Mouse (Mus musculus) intestine, postnatal 0 days (tissue): ENCODE results near the gene Il2. TPM values are rescaled to one million over a fixed set of nuclear protein-coding genes. Genes with fewer than 3 reads are reported as not detected.

Experiments
- ATAC-seq: fragments of 200-750 bp; cut with Nextera tagmentation; 2 replicates; pipeline ENCODE4 v1.8.0; 2017; ENCODE audit warnings: mild to moderate bottlenecking, moderate TSS enrichment, moderate library complexity
- H3K27ac ChIP-seq: fragments of 300-500 bp; sonication (generic); 2 replicates; pipeline ENCODE4 v1.5.1; 2014; ENCODE audit warnings: mild to moderate bottlenecking, low read depth, low read length, moderate library complexity
- H3K27me3 ChIP-seq: fragments of 300-500 bp; sonication (generic); replicated peaks from 2 replicates; pipeline ENCODE4 v1.6.1; 2014; ENCODE audit warnings: low read length, mixed read lengths; ENCODE audit not compliant: control insufficient read depth, insufficient read depth
- H3K36me3 ChIP-seq: fragments of 300-500 bp; sonication (generic); 2 replicates; pipeline ENCODE4 v1.6.1; 2014; ENCODE audit warnings: mild to moderate bottlenecking, moderate library complexity; ENCODE audit not compliant: control insufficient read depth, insufficient read depth
- H3K4me1 ChIP-seq: fragments of 300-500 bp; sonication (generic); replicated peaks from 2 replicates; pipeline ENCODE4 v1.6.1; 2014; ENCODE audit warnings: antibody characterized with exemption, low read length, mixed read lengths; ENCODE audit not compliant: control insufficient read depth, insufficient read depth
- H3K4me2 ChIP-seq: fragments of 300-500 bp; sonication (generic); replicated peaks from 2 replicates; pipeline ENCODE4 v1.6.1; 2014; ENCODE audit warnings: low read depth, mild to moderate bottlenecking, moderate library complexity
- H3K4me3 ChIP-seq: fragments of 300-500 bp; sonication (generic); 2 replicates; pipeline ENCODE4 v1.5.1; 2014; ENCODE audit warnings: low read depth, low read length
- H3K9ac ChIP-seq: fragments of 300-500 bp; sonication (generic); 2 replicates; pipeline ENCODE4 v1.6.1; 2014; ENCODE audit warnings: mild to moderate bottlenecking, low read depth, low read length
- H3K9me3 ChIP-seq: fragments of 300-500 bp; sonication (generic); 2 replicates; pipeline ENCODE4 v1.6.1; 2016; ENCODE audit warnings: mixed run types; ENCODE audit not compliant: control insufficient read depth
- CTCF ChIP-seq: sonication (generic); IDR thresholded peaks from 2 replicates; pipeline ENCODE4 v1.5.1; 2016; ENCODE audit warnings: low read depth, mild to moderate bottlenecking, control low read depth, antibody characterized with exemption, moderate library complexity
- WGBS: fragments of 180-500 bp; shearing (Covaris S2); extraction: QIAGEN DNeasy Blood & Tissue Kit; methylation state at CpG from one replicate; pipeline ENCODE4 v1.1.7; 2014; 5-methylcytosine and 5-hydroxymethylcytosine counted together
- polyA plus RNA-seq: library from polyadenylated mRNA; unstranded; fragments of >200 nt; fragmentation: Nextera tagmentation; extraction: Ambion mirVana; gene quantifications from 2 replicates; pipeline ENCODE4 v1.2.1, GENCODE M21; 2015

The Il2 gene
- 0.46 and 0.56 TPM in 2 replicates for polyA plus RNA-seq

GRCm38 (mm10) chr3:37125655-37126054 lies at the start of gene Il2:
TSS of gene Il2 (minus strand) at chr3:37125959.
- TF ChIP-seq CTCF = no peak
- Histone ChIP-seq H3K9me3 (no peaks in the 10 kb centered on the region), H3K9ac (no peak within 1 kb of the TSS), H3K27me3 (no peaks in the 10 kb centered on the region), H3K4me2 (no peak within 1 kb of the TSS), H3K36me3 (no peaks in the 10 kb centered on the region), H3K4me1 (no peaks in the 10 kb centered on the region), H3K4me3 (no peak within 1 kb of the TSS), H3K27ac (no peak within 1 kb of the TSS)
- ATAC-seq = no peak
- WGBS = 77% methylated on average over 4 of the region's 4 CpGs

- 62% methylated on average over 10 of the region's 10 CpGs for WGBS
- H3K4me2 ChIP-seq = no peak overlapping the region
- no peak for TF ChIP-seq CTCF
- no peaks in the 10 kb centered on the region for H3K36me3 ChIP-seq
- no peak overlapping the region for H3K4me3 ChIP-seq
- H3K4me1 ChIP-seq = no peaks in the 10 kb centered on the region
- ATAC-seq = no peak
- H3K27me3 ChIP-seq = no peaks in the 10 kb centered on the region
- no peak overlapping the region for H3K9ac ChIP-seq
- H3K27ac ChIP-seq = no peak overlapping the region
- no peaks in the 10 kb centered on the region for H3K9me3 ChIP-seq
Observed at GRCm38 (mm10) chr3:37174711-37175572, 49.2 kb upstream of the Il2 start.

GRCm38 (mm10) chr3:37173285-37173684 lies 47.5 kb upstream of the Il2 start:
- TF ChIP-seq CTCF = no peak
- no peak overlapping the region for H3K4me2 ChIP-seq
- no peaks in the 10 kb centered on the region for H3K36me3 ChIP-seq
- no peaks in the 10 kb centered on the region for H3K27me3 ChIP-seq
- no peak overlapping the region for H3K9ac ChIP-seq
- 88% methylated on average over 8 of the region's 8 CpGs for WGBS
- no peaks in the 10 kb centered on the region for H3K4me1 ChIP-seq
- ATAC-seq = no peak
- no peaks in the 10 kb centered on the region for H3K9me3 ChIP-seq
- H3K4me3 ChIP-seq = no peak overlapping the region
- H3K27ac ChIP-seq = no peak overlapping the region

DNA sequence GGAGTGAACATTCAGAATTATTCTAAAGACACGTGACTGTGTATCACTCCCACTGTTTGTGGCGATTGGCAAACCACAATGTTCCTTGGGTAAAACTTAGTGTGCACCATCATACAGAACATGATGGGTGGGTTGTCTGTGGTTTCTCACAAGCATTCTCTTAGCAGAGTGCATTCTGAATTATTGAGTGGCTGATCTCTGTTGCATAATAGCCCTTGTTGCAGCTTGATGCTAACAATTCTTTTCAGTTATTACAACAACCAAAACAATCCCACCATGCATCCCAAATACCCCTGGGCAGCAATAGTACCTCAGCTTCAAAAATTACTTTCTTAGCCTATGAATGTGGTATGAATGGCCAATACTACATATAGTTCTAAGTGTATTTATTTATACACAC lies 43.5 kb upstream of the Il2 start:
- Histone ChIP-seq H3K36me3 (no peaks in the 10 kb centered on the region), H3K27ac (no peak overlapping the region), H3K4me1 (no peaks in the 10 kb centered on the region), H3K9me3 (no peaks in the 10 kb centered on the region), H3K27me3 (no peaks in the 10 kb centered on the region), H3K4me3 (no peak overlapping the region), H3K4me2 (no peak overlapping the region), H3K9ac (no peak overlapping the region)
- TF ChIP-seq CTCF = no peak
- 92% methylated on average over 2 of the region's 2 CpGs for WGBS
- ATAC-seq = no peak

GRCm38 (mm10) chr3:37161096-37161495 lies 35.3 kb upstream of the Il2 start:
- ATAC-seq = no peak
- WGBS = 80% methylated on average over 4 of the region's 4 CpGs
- H3K27me3 ChIP-seq = no peaks in the 10 kb centered on the region
- H3K27ac ChIP-seq = no peak overlapping the region
- no peaks in the 10 kb centered on the region for H3K9me3 ChIP-seq
- no peak for TF ChIP-seq CTCF
- no peak overlapping the region for H3K9ac ChIP-seq
- 0 out of 2 replicates have a peak, but pooled peaks cover 4% of the 10 kb centered on the region for H3K4me1 ChIP-seq
- no peak overlapping the region for H3K4me3 ChIP-seq
- no peaks in the 10 kb centered on the region for H3K36me3 ChIP-seq
- no peak overlapping the region for H3K4me2 ChIP-seq

- no peak overlapping the region for H3K4me2 ChIP-seq
- H3K4me1 ChIP-seq = 0 out of 2 replicates have a peak, but pooled peaks cover 4% of the 10 kb centered on the region
- no peak overlapping the region for H3K9ac ChIP-seq
- H3K27ac ChIP-seq = no peak overlapping the region
- no peaks in the 10 kb centered on the region for H3K9me3 ChIP-seq
- TF ChIP-seq CTCF = no peak
- ATAC-seq = peak; percentile 83
- WGBS = 29% methylated on average over 3 of the region's 3 CpGs
- no peak overlapping the region for H3K4me3 ChIP-seq
- H3K36me3 ChIP-seq = no peaks in the 10 kb centered on the region
- no peaks in the 10 kb centered on the region for H3K27me3 ChIP-seq
Observed at GRCm38 (mm10) chr3:37158246-37158645, 32.5 kb upstream of the Il2 start.
